In the genomic region with DNA sequence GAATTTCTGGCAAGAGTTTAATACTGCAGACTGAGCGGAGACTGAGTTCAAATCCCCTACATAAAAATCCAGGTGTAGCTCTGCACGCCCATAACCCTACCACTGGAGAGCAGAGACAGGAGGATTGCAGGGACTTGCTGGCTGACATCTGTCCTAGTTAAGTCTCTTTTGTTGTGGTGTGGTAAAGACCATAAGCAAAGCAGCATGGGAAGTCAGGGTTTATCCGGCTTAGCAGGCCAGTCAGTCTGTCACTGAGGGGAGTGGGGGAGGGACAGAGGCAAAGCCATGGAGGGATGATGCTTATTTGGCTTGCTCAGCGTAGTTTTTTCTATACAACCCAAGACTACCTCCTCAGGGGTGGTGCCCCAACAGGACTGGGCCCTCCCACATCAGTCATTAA, we compare ENCODE assay signal across 26 mouse cellular contexts.
"Had no signal": no experiment of that assay in that cellular context is flagged by ENCODE, and none has a peak within 500 bp of the region (broad histone marks: within the 10 kb centered on the region; RNA-seq: fewer than 3 reads in every experiment).

No protein-coding gene starts in this region.

- DNase-seq: gastrocnemius, adult 2 months; gastrocnemius, postnatal 10 days; gastrocnemius, postnatal 25 days; heart, adult 18-20 months; heart, postnatal 10 days; heart, postnatal 4 days; kidney, adult 18-20 months; kidney, adult 8-10 months; kidney, postnatal 25 days; kidney, postnatal 4 days; layer of hippocampus, adult 9-11 months; layer of hippocampus, postnatal 36 days; left cerebral cortex, postnatal 4 days had no signal

- H3K27me3 ChIP-seq: heart, embryonic 12.5 days; hindbrain, embryonic 13.5 days; hindbrain, embryonic 15.5 days; intestine, embryonic 15.5 days; limb, embryonic 13.5 days; limb, embryonic 15.5 days had no signal

- H3K9me3 ChIP-seq: heart, embryonic 10.5 days; heart, embryonic 12.5 days; hindbrain, embryonic 10.5 days; hindbrain, embryonic 13.5 days; hindbrain, embryonic 15.5 days; intestine, embryonic 15.5 days; limb, embryonic 13.5 days; limb, embryonic 15.5 days had no signal

- ATAC-seq: forebrain, embryonic 16.5 days; inflammation-experienced regulatory T-cells, adult 6 months; intestine, embryonic 15.5 days; intestine, postnatal 0 days had no signal

- H3K4me3 ChIP-seq: gastrocnemius, adult 2 months; heart, embryonic 10.5 days; heart, embryonic 12.5 days; hindbrain, embryonic 10.5 days; hindbrain, embryonic 13.5 days; hindbrain, embryonic 15.5 days; intestine, embryonic 15.5 days; layer of hippocampus, adult 2 months; limb, embryonic 13.5 days; limb, embryonic 15.5 days had no signal

- H3K4me2 ChIP-seq: heart, embryonic 12.5 days; hindbrain, embryonic 13.5 days; hindbrain, embryonic 15.5 days; intestine, embryonic 15.5 days; limb, embryonic 13.5 days; limb, embryonic 15.5 days had no signal

- H3K27ac ChIP-seq: gastrocnemius, adult 2 months; heart, embryonic 10.5 days; hindbrain, embryonic 10.5 days; hindbrain, embryonic 13.5 days; hindbrain, embryonic 15.5 days; intestine, embryonic 15.5 days; kidney, postnatal 0 days; layer of hippocampus, adult 2 months; limb, embryonic 13.5 days; limb, embryonic 15.5 days had no signal

- H3K36me3 ChIP-seq: heart, embryonic 10.5 days; heart, embryonic 12.5 days; hindbrain, embryonic 10.5 days; hindbrain, embryonic 13.5 days; hindbrain, embryonic 15.5 days; intestine, embryonic 15.5 days; limb, embryonic 13.5 days; limb, embryonic 15.5 days had no signal

- H3K9ac ChIP-seq: heart, embryonic 12.5 days; hindbrain, embryonic 13.5 days; hindbrain, embryonic 15.5 days; intestine, embryonic 15.5 days; limb, embryonic 13.5 days; limb, embryonic 15.5 days had no signal
